Mouse (Mus musculus): ENCODE measurements around the gene March2.

- TF ChIP-seq CTCF (IDR thresholded peaks at IDR 0.05; ENCODE audit: low read depth, low read length): no peak
- no peak for TF ChIP-seq POLR2A (IDR thresholded peaks at IDR 0.05; ENCODE audit: insufficient read depth, low read length)
Measured at GRCm38 (mm10) chr17:33752297-33752696, 33.8 kb upstream of the March2 start.
